Mouse (Mus musculus) embryo, embryonic 9.5 days (tissue): ENCODE measurements around the gene Trmt10b.

Experiments
- DNase-seq: peaks from one replicate; pipeline ENCODE4 v3.0.0-alpha.2; 2017; ENCODE audit errors: extremely low spot score

Gene Trmt10b

GRCm38 (mm10) chr4:45296662-45297564, at the start of gene Trmt10b:
TSS of gene Trmt10b (plus strand) at chr4:45297127.
- peak; percentile 69 for DNase-seq

GRCm38 (mm10) chr4:45251265-45251664, 45.7 kb upstream of the Trmt10b start:
- no peak for DNase-seq

GRCm38 (mm10) chr4:45252861-45253262, 44.1 kb upstream of the Trmt10b start:
- DNase-seq = no peak

GRCm38 (mm10) chr4:45253839-45254601, 42.9 kb upstream of the Trmt10b start:
- no peak for DNase-seq

- DNase-seq = no peak
Observed at GRCm38 (mm10) chr4:45259232-45259832, 37.6 kb upstream of the Trmt10b start.

GRCm38 (mm10) chr4:45261551-45261950, 35.4 kb upstream of the Trmt10b start:
- no peak for DNase-seq

- no peak for DNase-seq
Observed at GRCm38 (mm10) chr4:45267883-45268282, 29.0 kb upstream of the Trmt10b start.

GRCm38 (mm10) chr4:45271041-45271452, 25.9 kb upstream of the Trmt10b start:
- DNase-seq = no peak

GRCm38 (mm10) chr4:45275770-45276169, 21.2 kb upstream of the Trmt10b start:
- DNase-seq = no peak

- DNase-seq = no peak
Observed at GRCm38 (mm10) chr4:45279292-45279691, 17.6 kb upstream of the Trmt10b start.

GRCm38 (mm10) chr4:45279981-45280548, 16.9 kb upstream of the Trmt10b start:
- DNase-seq = peak; percentile 69

GRCm38 (mm10) chr4:45286318-45286717, 10.6 kb upstream of the Trmt10b start:
- DNase-seq = no peak

- no peak for DNase-seq
Observed at GRCm38 (mm10) chr4:45287906-45288305, 9.0 kb upstream of the Trmt10b start.

- DNase-seq = no peak
Observed at GRCm38 (mm10) chr4:45305536-45305935, 8.6 kb downstream of the Trmt10b start.

- DNase-seq = peak; percentile 31
Observed at GRCm38 (mm10) chr4:45308046-45308445, 11.1 kb downstream of the Trmt10b start.

- no peak for DNase-seq
Observed at GRCm38 (mm10) chr4:45308606-45309005, 11.7 kb downstream of the Trmt10b start.

- DNase-seq = no peak
Observed at GRCm38 (mm10) chr4:45311056-45311455, 14.1 kb downstream of the Trmt10b start.

GRCm38 (mm10) chr4:45320159-45320816, 23.4 kb downstream of the Trmt10b start:
- DNase-seq = peak; percentile 87

GRCm38 (mm10) chr4:45331139-45331538, 34.2 kb downstream of the Trmt10b start:
- DNase-seq = no peak

- no peak for DNase-seq
Observed at GRCm38 (mm10) chr4:45332466-45332865, 35.5 kb downstream of the Trmt10b start.

GRCm38 (mm10) chr4:45341226-45341625, 44.3 kb downstream of the Trmt10b start:
- peak; percentile 5 for DNase-seq
